Mouse (Mus musculus) thymus, adult 2 months (tissue): ENCODE measurements at regions not wholly inside any gene's neighbourhood (a gene's known extent, or its start where the extent isn't known, plus 50 kb on each side); places are given as distances from the start of the nearest gene placed in this dataset.

Source experiments
- DNase-seq: peaks from one replicate; pipeline ENCODE4 v3.0.0; 2021
- H3K27ac ChIP-seq: fragments of 200-500 bp; 2 replicates; pipeline ENCODE4 v1.5.1; 2012; ENCODE audit warnings: low read length, control low read depth; ENCODE audit not compliant: control insufficient read depth, insufficient read depth
- H3K27me3 ChIP-seq: fragments of 200-500 bp; 2 replicates; pipeline ENCODE4 v1.6.1; 2012; ENCODE audit warnings: mild to moderate bottlenecking, low read length, moderate library complexity, mixed read lengths; ENCODE audit not compliant: control insufficient read depth, insufficient read depth
- H3K36me3 ChIP-seq: fragments of 200-500 bp; 2 replicates; pipeline ENCODE4 v1.6.1; 2012; ENCODE audit warnings: mild to moderate bottlenecking, low read length, moderate library complexity; ENCODE audit not compliant: control insufficient read depth, insufficient read depth
- H3K4me1 ChIP-seq: fragments of 200-500 bp; replicated peaks from 2 replicates; pipeline ENCODE4 v1.6.1; 2012; ENCODE audit warnings: low read length; ENCODE audit not compliant: control insufficient read depth, insufficient read depth
- H3K4me3 ChIP-seq: fragments of 200-500 bp; 2 replicates; pipeline ENCODE4 v1.5.1; 2012; ENCODE audit warnings: mild to moderate bottlenecking, low read length, control low read depth, moderate library complexity; ENCODE audit not compliant: control insufficient read depth, insufficient read depth
- CTCF ChIP-seq: fragments of 200-500 bp; IDR thresholded peaks from 2 replicates; pipeline ENCODE4 v1.5.1; 2012; ENCODE audit warnings: mild to moderate bottlenecking, control low read depth, low read length, moderate library complexity, borderline replicate concordance; ENCODE audit not compliant: control insufficient read depth, poor library complexity, insufficient read depth; ENCODE audit errors: extremely low read depth
- POLR2A ChIP-seq: fragments of 200-500 bp; IDR thresholded peaks from 2 replicates; pipeline ENCODE4 v1.6.1; 2012; ENCODE audit warnings: mild to moderate bottlenecking, low read length, control low read depth, moderate library complexity; ENCODE audit not compliant: control insufficient read depth, poor library complexity, insufficient read depth; ENCODE audit errors: extremely low read depth
- whole genome bisulfite sequencing: fragments of 180-500 bp; shearing (Covaris S2); methylation state at CpG from one replicate; pipeline ENCODE4 v1.1.7; 2018; 5-methylcytosine and 5-hydroxymethylcytosine counted together

- no peaks in the 10 kb centered on the region for H3K27me3 ChIP-seq
- no peak for DNase-seq
- H3K27ac ChIP-seq = no peak overlapping the region
- no peaks in the 10 kb centered on the region for H3K4me1 ChIP-seq
- WGBS = 87% methylated on average over 3 of the region's 3 CpGs
- H3K36me3 ChIP-seq = no peaks in the 10 kb centered on the region
- TF ChIP-seq CTCF = no peak
- no peak for TF ChIP-seq POLR2A
- H3K4me3 ChIP-seq = no peak overlapping the region
These were observed 103.2 kb upstream of the Cep85l start for GRCm38 (mm10) chr10:53482919-53483318.

- Histone ChIP-seq H3K4me1 (no peaks in the 10 kb centered on the region), H3K4me3 (no peak overlapping the region), H3K27me3 (no peaks in the 10 kb centered on the region), H3K27ac (no peak overlapping the region), H3K36me3 (no peaks in the 10 kb centered on the region)
- no peak for TF ChIP-seq POLR2A
- no peak for TF ChIP-seq CTCF
- no peak for DNase-seq
- WGBS = 98% methylated on average over 3 of the region's 3 CpGs
These were observed 90.5 kb upstream of the Cep85l start for GRCm38 (mm10) chr10:53470200-53470599.

- 92% methylated on average over 1 of the region's 1 CpGs for WGBS
- H3K27me3 ChIP-seq = no peaks in the 10 kb centered on the region
- H3K27ac ChIP-seq = no peak overlapping the region
- H3K4me1 ChIP-seq = no peaks in the 10 kb centered on the region
- TF ChIP-seq POLR2A = no peak
- no peak for TF ChIP-seq CTCF
- no peak for DNase-seq
- H3K36me3 ChIP-seq = no peaks in the 10 kb centered on the region
- H3K4me3 ChIP-seq = no peak overlapping the region
These were observed 89.9 kb upstream of the Cep85l start for GRCm38 (mm10) chr10:53469611-53470010.

GRCm38 (mm10) chr10:53468293-53468545, 88.5 kb upstream of the Cep85l start:
- Histone ChIP-seq H3K36me3 (no peaks in the 10 kb centered on the region), H3K27me3 (no peaks in the 10 kb centered on the region), H3K27ac (no peak overlapping the region), H3K4me1 (no peaks in the 10 kb centered on the region), H3K4me3 (no peak overlapping the region)
- TF ChIP-seq CTCF = no peak
- TF ChIP-seq POLR2A = no peak
- no peak for DNase-seq
- WGBS = 95% methylated on average over 3 of the region's 3 CpGs

- 88% methylated on average over 3 of the region's 3 CpGs for WGBS
- Histone ChIP-seq H3K27me3 (no peaks in the 10 kb centered on the region), H3K36me3 (no peaks in the 10 kb centered on the region), H3K27ac (no peak overlapping the region), H3K4me1 (no peaks in the 10 kb centered on the region), H3K4me3 (no peak overlapping the region)
- TF ChIP-seq POLR2A (no peak), CTCF (no peak)
- DNase-seq = no peak
These were observed 87.9 kb upstream of the Cep85l start for GRCm38 (mm10) chr10:53467472-53468292.

- Histone ChIP-seq H3K4me3 (no peak overlapping the region), H3K27me3 (no peaks in the 10 kb centered on the region), H3K27ac (no peak overlapping the region), H3K4me1 (no peaks in the 10 kb centered on the region), H3K36me3 (no peaks in the 10 kb centered on the region)
- DNase-seq = no peak
- TF ChIP-seq CTCF (no peak), POLR2A (no peak)
- WGBS = 63% methylated on average over 1 of the region's 1 CpGs
These were observed 87.1 kb upstream of the Cep85l start for GRCm38 (mm10) chr10:53466851-53467250.

- no peak overlapping the region for H3K4me3 ChIP-seq
- no peak for DNase-seq
- H3K4me1 ChIP-seq = no peaks in the 10 kb centered on the region
- H3K36me3 ChIP-seq = no peaks in the 10 kb centered on the region
- TF ChIP-seq CTCF (no peak), POLR2A (no peak)
- no peaks in the 10 kb centered on the region for H3K27me3 ChIP-seq
- H3K27ac ChIP-seq = no peak overlapping the region
- 85% methylated on average over 6 of the region's 6 CpGs for WGBS
These were observed 86.5 kb upstream of the Cep85l start for GRCm38 (mm10) chr10:53466261-53466660.
